Mouse (Mus musculus) limb, embryonic 13.5 days (tissue): ENCODE measurements at regions not wholly inside any gene's neighbourhood (a gene's known extent, or its start where the extent isn't known, plus 50 kb on each side); places are given as distances from the start of the nearest gene placed in this dataset.
A peak's percentile ranks its signal among the peaks of the same experiment; 100 is the strongest.

ENCODE experiments used
- ATAC-seq: fragments of 200-750 bp; cut with Nextera tagmentation; 2 replicates; pipeline ENCODE4 v1.8.0; 2017; ENCODE audit warnings: low read depth, moderate number of reproducible peaks, moderate TSS enrichment; ENCODE audit not compliant: low FRiP score
- H3K27ac ChIP-seq: fragments of 300-500 bp; sonication (generic); 2 replicates; pipeline ENCODE4 v1.5.1; 2015; ENCODE audit warnings: inconsistent platforms, mild to moderate bottlenecking, moderate library complexity
- H3K27me3 ChIP-seq: fragments of 300-500 bp; sonication (generic); 2 replicates; pipeline ENCODE4 v1.6.1; 2015; ENCODE audit warnings: mild to moderate bottlenecking, inconsistent platforms
- H3K36me3 ChIP-seq: fragments of 300-500 bp; sonication (generic); 2 replicates; pipeline ENCODE4 v1.6.1; 2015; ENCODE audit warnings: inconsistent platforms, mild to moderate bottlenecking, moderate library complexity
- H3K4me1 ChIP-seq: fragments of 300-500 bp; sonication (generic); 2 replicates; pipeline ENCODE4 v1.6.1; 2015; ENCODE audit warnings: inconsistent platforms
- H3K4me2 ChIP-seq: fragments of 300-500 bp; sonication (generic); replicated peaks from 2 replicates; pipeline ENCODE4 v1.6.1; 2015; ENCODE audit warnings: inconsistent platforms, mild to moderate bottlenecking, moderate library complexity
- H3K4me3 ChIP-seq: fragments of 300-500 bp; sonication (generic); 2 replicates; pipeline ENCODE4 v1.5.1; 2015; ENCODE audit warnings: moderate library complexity, mild to moderate bottlenecking, inconsistent platforms
- H3K9ac ChIP-seq: fragments of 300-500 bp; sonication (generic); 2 replicates; pipeline ENCODE4 v1.6.1; 2015; ENCODE audit warnings: mild to moderate bottlenecking, inconsistent platforms
- H3K9me3 ChIP-seq: fragments of 300-500 bp; sonication (generic); 2 replicates; pipeline ENCODE4 v1.6.1; 2016; ENCODE audit warnings: inconsistent platforms
- whole genome bisulfite sequencing: fragments of 180-500 bp; shearing (Covaris S2); methylation state at CpG from one replicate; pipeline ENCODE4 v1.1.7; 2015; 5-methylcytosine and 5-hydroxymethylcytosine counted together

GRCm38 (mm10) chr3:104318911-104319310 is 98.7 kb upstream of the Magi3 start:
- Histone ChIP-seq H3K4me1 (peaks cover 8% of the 10 kb centered on the region; the same call in 1 of the 2 replicates), H3K9me3 (no peaks in the 10 kb centered on the region), H3K27ac (no peak overlapping the region), H3K27me3 (no peaks in the 10 kb centered on the region), H3K4me2 (no peak overlapping the region), H3K36me3 (no peaks in the 10 kb centered on the region), H3K4me3 (no peak overlapping the region), H3K9ac (no peak overlapping the region)
- ATAC-seq = no peak
- WGBS = 38% methylated on average over 8 of the region's 8 CpGs

GRCm38 (mm10) chr3:104317528-104317927 is 97.4 kb upstream of the Magi3 start:
- Histone ChIP-seq H3K9ac (no peak overlapping the region), H3K4me2 (no peak overlapping the region), H3K9me3 (no peaks in the 10 kb centered on the region), H3K36me3 (no peaks in the 10 kb centered on the region), H3K4me3 (no peak overlapping the region), H3K27me3 (no peaks in the 10 kb centered on the region), H3K4me1 (peaks cover 8% of the 10 kb centered on the region; the same call in 1 of the 2 replicates), H3K27ac (no peak overlapping the region)
- WGBS = 72% methylated on average over 4 of the region's 4 CpGs
- no peak for ATAC-seq

GRCm38 (mm10) chr3:104313063-104313462 is 92.9 kb upstream of the Magi3 start:
- H3K4me2 ChIP-seq = no peak overlapping the region
- no peak overlapping the region for H3K4me3 ChIP-seq
- H3K9ac ChIP-seq = no peak overlapping the region
- no peaks in the 10 kb centered on the region for H3K27me3 ChIP-seq
- 48% methylated on average over 4 of the region's 4 CpGs for WGBS
- H3K36me3 ChIP-seq = no peaks in the 10 kb centered on the region
- ATAC-seq = no peak
- H3K4me1 ChIP-seq = no peaks in the 10 kb centered on the region
- no peak overlapping the region for H3K27ac ChIP-seq
- H3K9me3 ChIP-seq = no peaks in the 10 kb centered on the region

- Histone ChIP-seq H3K4me3 (no peak overlapping the region), H3K27me3 (no peaks in the 10 kb centered on the region), H3K4me1 (peaks cover 3% of the 10 kb centered on the region), H3K9me3 (no peaks in the 10 kb centered on the region), H3K4me2 (no peak overlapping the region), H3K36me3 (no peaks in the 10 kb centered on the region), H3K9ac (no peak overlapping the region), H3K27ac (no peak overlapping the region)
- WGBS = 77% methylated on average over 1 of the region's 1 CpGs
- ATAC-seq = no peak
Measured at GRCm38 (mm10) chr3:104306961-104307360, 86.8 kb upstream of the Magi3 start.

- Histone ChIP-seq H3K27me3 (no peaks in the 10 kb centered on the region), H3K27ac (no peak overlapping the region), H3K4me2 (no peak overlapping the region), H3K36me3 (no peaks in the 10 kb centered on the region), H3K4me1 (peaks cover 3% of the 10 kb centered on the region), H3K9me3 (no peaks in the 10 kb centered on the region), H3K9ac (no peak overlapping the region), H3K4me3 (no peak overlapping the region)
- WGBS = 46% methylated on average over 12 of the region's 12 CpGs
- ATAC-seq = peak; percentile 72
Measured at GRCm38 (mm10) chr3:104305904-104306563, 85.9 kb upstream of the Magi3 start.

- Histone ChIP-seq H3K4me2 (no peak overlapping the region), H3K9me3 (no peaks in the 10 kb centered on the region), H3K4me3 (no peak overlapping the region), H3K4me1 (peaks cover 3% of the 10 kb centered on the region), H3K36me3 (no peaks in the 10 kb centered on the region), H3K9ac (no peak overlapping the region), H3K27ac (no peak overlapping the region), H3K27me3 (no peaks in the 10 kb centered on the region)
- 46% methylated on average over 7 of the region's 7 CpGs for WGBS
- no peak for ATAC-seq
Measured at GRCm38 (mm10) chr3:104303577-104303976, 83.4 kb upstream of the Magi3 start.

GRCm38 (mm10) chr3:104300201-104300600 is 80.0 kb upstream of the Magi3 start:
- H3K9me3 ChIP-seq = no peaks in the 10 kb centered on the region
- H3K36me3 ChIP-seq = no peaks in the 10 kb centered on the region
- ATAC-seq = no peak
- whole genome bisulfite sequencing = 83% methylated on average over 5 of the region's 5 CpGs
- H3K4me1 ChIP-seq = peaks cover 10% of the 10 kb centered on the region
- H3K9ac ChIP-seq = no peak overlapping the region
- H3K4me3 ChIP-seq = no peak overlapping the region
- no peak overlapping the region for H3K27ac ChIP-seq
- H3K4me2 ChIP-seq = no peak overlapping the region
- no peaks in the 10 kb centered on the region for H3K27me3 ChIP-seq

- 64% methylated on average over 4 of the region's 4 CpGs for WGBS
Measured at GRCm38 (mm10) chr3:104298878-104299277, 78.7 kb upstream of the Magi3 start.

GRCm38 (mm10) chr3:104298409-104298808 is 78.2 kb upstream of the Magi3 start:
- H3K4me2 ChIP-seq = no peak overlapping the region
- no peak overlapping the region for H3K9ac ChIP-seq
- H3K36me3 ChIP-seq = no peaks in the 10 kb centered on the region
- H3K27ac ChIP-seq = no peak overlapping the region
- H3K9me3 ChIP-seq = no peaks in the 10 kb centered on the region
- WGBS = 85% methylated on average over 2 of the region's 2 CpGs
- no peak overlapping the region for H3K4me3 ChIP-seq
- peaks cover 15% of the 10 kb centered on the region for H3K4me1 ChIP-seq
- H3K27me3 ChIP-seq = no peaks in the 10 kb centered on the region
- no peak for ATAC-seq

More at GRCm38 (mm10) chr3:104298878-104299277, 78.7 kb upstream of the Magi3 start:
- H3K4me2 ChIP-seq = no peak overlapping the region
- H3K4me1 ChIP-seq = peaks cover 17% of the 10 kb centered on the region
- no peak overlapping the region for H3K9ac ChIP-seq
- H3K27me3 ChIP-seq = no peaks in the 10 kb centered on the region
- H3K27ac ChIP-seq = no peak overlapping the region
- no peaks in the 10 kb centered on the region for H3K9me3 ChIP-seq
- no peak for ATAC-seq
- no peak overlapping the region for H3K4me3 ChIP-seq
- H3K36me3 ChIP-seq = no peaks in the 10 kb centered on the region

GRCm38 (mm10) chr3:104297112-104297511 is 76.9 kb upstream of the Magi3 start:
- no peak for ATAC-seq
- Histone ChIP-seq H3K9me3 (no peaks in the 10 kb centered on the region), H3K27me3 (no peaks in the 10 kb centered on the region), H3K4me3 (no peak overlapping the region), H3K4me1 (peaks cover 21% of the 10 kb centered on the region), H3K36me3 (no peaks in the 10 kb centered on the region), H3K4me2 (no peak overlapping the region), H3K27ac (no peak overlapping the region), H3K9ac (no peak overlapping the region)
- WGBS = 56% methylated on average over 6 of the region's 6 CpGs

GRCm38 (mm10) chr3:104295856-104296255 is 75.7 kb upstream of the Magi3 start:
- H3K9ac ChIP-seq = no peak overlapping the region
- H3K9me3 ChIP-seq = no peaks in the 10 kb centered on the region
- H3K4me1 ChIP-seq = peaks cover 21% of the 10 kb centered on the region
- no peaks in the 10 kb centered on the region for H3K27me3 ChIP-seq
- WGBS = 77% methylated on average over 9 of the region's 9 CpGs
- ATAC-seq = no peak
- H3K36me3 ChIP-seq = no peaks in the 10 kb centered on the region
- H3K27ac ChIP-seq = no peak overlapping the region
- no peak overlapping the region for H3K4me3 ChIP-seq
- no peak overlapping the region for H3K4me2 ChIP-seq

GRCm38 (mm10) chr3:104295015-104295719 is 75.0 kb upstream of the Magi3 start:
- H3K4me2 ChIP-seq = no peak overlapping the region
- no peaks in the 10 kb centered on the region for H3K36me3 ChIP-seq
- no peaks in the 10 kb centered on the region for H3K27me3 ChIP-seq
- peaks cover 21% of the 10 kb centered on the region for H3K4me1 ChIP-seq
- ATAC-seq = no peak
- WGBS = 25% methylated on average over 8 of the region's 8 CpGs
- H3K27ac ChIP-seq = no peak overlapping the region
- no peak overlapping the region for H3K9ac ChIP-seq
- no peak overlapping the region for H3K4me3 ChIP-seq
- H3K9me3 ChIP-seq = no peaks in the 10 kb centered on the region

GRCm38 (mm10) chr3:104293869-104294268 is 73.7 kb upstream of the Magi3 start:
- Histone ChIP-seq H3K27me3 (no peaks in the 10 kb centered on the region), H3K27ac (no peak overlapping the region), H3K4me1 (peaks cover 21% of the 10 kb centered on the region), H3K9ac (no peak overlapping the region), H3K36me3 (no peaks in the 10 kb centered on the region), H3K9me3 (no peaks in the 10 kb centered on the region), H3K4me3 (no peak overlapping the region), H3K4me2 (no peak overlapping the region)
- WGBS = 30% methylated on average over 3 of the region's 3 CpGs
- ATAC-seq = no peak
